Comparison of ENCODE assay signal across 10 mouse cellular contexts in genomic region chr8:70869199-70869571, GRCm38 (mm10). TPM values are rescaled to one million over a fixed set of nuclear protein-coding genes. Genes with fewer than 3 reads are reported as not detected.
DNase-seq lines count a peak whose midpoint lies in the region; ATAC-seq and TF ChIP-seq lines count a peak whose summit lies in the region.
"Had no signal": no experiment of that assay in that cellular context is flagged by ENCODE, and none has a peak within 500 bp of the region (broad histone marks: within the 10 kb centered on the region; RNA-seq: fewer than 3 reads in every experiment).

No protein-coding gene starts in this region.

- peaks cover 23% of the 10 kb centered on the region for H3K4me1 ChIP-seq in kidney, postnatal 0 days (replicated peaks; ENCODE audit: insufficient read depth, low read length)
- peaks cover 29% of the 10 kb centered on the region for H3K4me1 ChIP-seq in kidney, embryonic 14.5 days (ENCODE audit: control insufficient read depth, insufficient read depth, low read length)
- peaks cover 59% of the 10 kb centered on the region for H3K4me1 ChIP-seq in forebrain, embryonic 12.5 days
- peaks cover 25% of the 10 kb centered on the region for H3K4me1 ChIP-seq in limb, embryonic 11.5 days (ENCODE audit: control insufficient read depth, insufficient read depth, low read length)

- no peaks in the 10 kb centered on the region for H3K9me3 ChIP-seq in kidney, postnatal 0 days (replicated peaks; ENCODE audit: low read length)
- no peaks in the 10 kb centered on the region for H3K9me3 ChIP-seq in kidney, embryonic 14.5 days (ENCODE audit: control insufficient read depth, low read length)
- H3K9me3 ChIP-seq in forebrain, embryonic 12.5 days = no peaks in the 10 kb centered on the region
- no peaks in the 10 kb centered on the region for H3K9me3 ChIP-seq in limb, embryonic 11.5 days (ENCODE audit: control insufficient read depth, low read length)
- H3K9me3 ChIP-seq: G1E had no signal

- no peaks in the 10 kb centered on the region for H3K27me3 ChIP-seq in kidney, postnatal 0 days (ENCODE audit: insufficient read depth, low read length)
- peaks cover 4% of the 10 kb centered on the region for H3K27me3 ChIP-seq in kidney, embryonic 14.5 days (ENCODE audit: control insufficient read depth, insufficient read depth, low read length)
- no peaks in the 10 kb centered on the region for H3K27me3 ChIP-seq in forebrain, embryonic 12.5 days
- no peaks in the 10 kb centered on the region for H3K27me3 ChIP-seq in limb, embryonic 11.5 days (ENCODE audit: control insufficient read depth, insufficient read depth, low read length)

- H3K4me3 ChIP-seq in kidney, postnatal 0 days (replicated peaks; ENCODE audit: low read depth, low read length) = no peak overlapping the region
- H3K4me3 ChIP-seq in kidney, embryonic 14.5 days (ENCODE audit: low read length) = no peak overlapping the region
- H3K4me3 ChIP-seq in forebrain, embryonic 12.5 days (replicated peaks) = no peak overlapping the region
- H3K4me3 ChIP-seq in limb, embryonic 11.5 days (ENCODE audit: low read depth, low read length) = no peak overlapping the region

- no peaks in the 10 kb centered on the region for H3K36me3 ChIP-seq in kidney, postnatal 0 days (ENCODE audit: insufficient read depth, low read length)
- peaks cover 6% of the 10 kb centered on the region; the same call in 1 of the 2 replicates for H3K36me3 ChIP-seq in kidney, embryonic 14.5 days (ENCODE audit: control insufficient read depth, insufficient read depth, low read length)
- H3K36me3 ChIP-seq in forebrain, embryonic 12.5 days (replicated peaks) = peaks cover 8% of the 10 kb centered on the region
- no peaks in the 10 kb centered on the region; the same call in 1 of the 2 replicates for H3K36me3 ChIP-seq in limb, embryonic 11.5 days (ENCODE audit: control insufficient read depth, insufficient read depth, low read length)

- no peak overlapping the region for H3K9ac ChIP-seq in kidney, postnatal 0 days (ENCODE audit: low read depth, low read length)
- no peak overlapping the region for H3K9ac ChIP-seq in kidney, embryonic 14.5 days (ENCODE audit: low read depth, low read length)
- H3K9ac ChIP-seq in forebrain, embryonic 12.5 days = peak overlapping the region; percentile 42; the same call in 1 of the 2 replicates
- peak overlapping the region; percentile 22; the same call in 1 of the 2 replicates for H3K9ac ChIP-seq in limb, embryonic 11.5 days (ENCODE audit: low read length)

- peak overlapping the region; percentile 40; the same call in 1 of the 2 replicates for H3K27ac ChIP-seq in kidney, postnatal 0 days
- H3K27ac ChIP-seq in kidney, embryonic 14.5 days (ENCODE audit: low read depth, low read length) = no peak overlapping the region; the same call in 1 of the 2 replicates
- peak overlapping the region; percentile 75 for H3K27ac ChIP-seq in forebrain, embryonic 12.5 days
- H3K27ac ChIP-seq in limb, embryonic 11.5 days (replicated peaks; ENCODE audit: low read depth, low read length) = peak overlapping the region; percentile 72

- ATAC-seq in kidney, postnatal 0 days (replicated peaks; ENCODE audit: low FRiP score, low read depth) = no peak
- no peak for ATAC-seq in kidney, embryonic 14.5 days (ENCODE audit: low FRiP score, low TSS enrichment)
- no peak for ATAC-seq in forebrain, embryonic 12.5 days (ENCODE audit: low FRiP score)
- ATAC-seq in limb, embryonic 11.5 days (ENCODE audit: insufficient number of reproducible peaks, low FRiP score, low TSS enrichment, low read depth) = no peak

- WGBS in kidney, postnatal 0 days = 37% methylated on average over 5 of the region's 5 CpGs
- 47% methylated on average over 5 of the region's 5 CpGs for WGBS in kidney, embryonic 14.5 days
- 41% methylated on average over 5 of the region's 5 CpGs for WGBS in forebrain, embryonic 12.5 days
- 39% methylated on average over 5 of the region's 5 CpGs for WGBS in limb, embryonic 11.5 days

- 0 out of 2 replicates have a peak overlapping the region, but pooled peaks have one; percentile 46 for H3K4me2 ChIP-seq in kidney, postnatal 0 days (ENCODE audit: low read length)
- H3K4me2 ChIP-seq in kidney, embryonic 14.5 days (replicated peaks; ENCODE audit: low read depth, low read length) = no peak overlapping the region; the same call in 1 of the 2 replicates
- H3K4me2 ChIP-seq in forebrain, embryonic 12.5 days = peak overlapping the region; percentile 37
- peak overlapping the region; percentile 52 for H3K4me2 ChIP-seq in limb, embryonic 11.5 days (ENCODE audit: low read depth, severe bottlenecking)

- DNase-seq in kidney, postnatal 0 days (ENCODE audit: low spot score) = no peak
- DNase-seq in limb, embryonic 11.5 days (ENCODE audit: low spot score) = no peak
- peak; percentile 47 for DNase-seq in neural tube, embryonic 10.5 days (ENCODE audit: extremely low spot score, low spot score)
- DNase-seq in adrenal gland, adult 8-10 months = no peak
- DNase-seq in right cerebral cortex, postnatal 25 days = no peak
- no peak for DNase-seq in left cerebral cortex, adult 8-10 months (ENCODE audit: low spot score in 2 of 2)

- TF ChIP-seq CTCF in kidney, postnatal 0 days (IDR thresholded peaks at IDR 0.05; ENCODE audit: low read depth) = no peak; the same call in 1 of the 2 replicates

RNA-seq across cellular contexts. Expression of gene Ccdc124, which starts 4.5 kb away (rescaled TPM):
- polyA plus RNA-seq in kidney, postnatal 0 days (2015; fragmentation: Nextera tagmentation; extraction: Ambion mirVana) = 87.2 and 90.3 TPM in 2 replicates
- polyA plus RNA-seq in kidney, embryonic 14.5 days (2014; fragmentation: Nextera tagmentation; extraction: Ambion mirVana) = 117 and 142 TPM in 2 replicates
- 154 and 159 TPM in 2 replicates for polyA plus RNA-seq in forebrain, embryonic 12.5 days (2016; fragmentation: Nextera tagmentation; extraction: Ambion mirVana)
- polyA plus RNA-seq in limb, embryonic 11.5 days (2014; fragmentation: Nextera tagmentation; extraction: Ambion mirVana) = 154 and 161 TPM in 2 replicates
- 10 to 100 TPM; 48.5 to 68.7 (median 51.3) TPM for total RNA-seq in adrenal gland, adult 8-10 months (2022)
- total RNA-seq in left cerebral cortex, adult 8-10 months (2022) = 10 to 100 TPM; 76.5 to 94.5 (median 85.6) TPM

RNA-seq across cellular contexts. Expression of gene Kcnn1, which starts 6.1 kb away (rescaled TPM):
- polyA plus RNA-seq in kidney, postnatal 0 days (2015; fragmentation: Nextera tagmentation; extraction: Ambion mirVana) = 4.2 and 5.5 TPM in 2 replicates
- polyA plus RNA-seq in kidney, embryonic 14.5 days (2014; fragmentation: Nextera tagmentation; extraction: Ambion mirVana) = 2.5 and 2.6 TPM in 2 replicates
- polyA plus RNA-seq in forebrain, embryonic 12.5 days (2016; fragmentation: Nextera tagmentation; extraction: Ambion mirVana) = 14.4 and 16.3 TPM in 2 replicates
- polyA plus RNA-seq in limb, embryonic 11.5 days (2014; fragmentation: Nextera tagmentation; extraction: Ambion mirVana) = 3.8 and 3.9 TPM in 2 replicates
- total RNA-seq in adrenal gland, adult 8-10 months (2022) = 1 to 10 TPM; 4.2 to 4.7 (median 4.4) TPM
- total RNA-seq in left cerebral cortex, adult 8-10 months (2022) = 10 to 100 TPM; 15.7 to 28.6 (median 17.7) TPM

RNA-seq across cellular contexts. Expression of gene Slc5a5, which starts 23.4 kb away (rescaled TPM):
- 0.09 and 0.11 TPM in 2 replicates for polyA plus RNA-seq in kidney, postnatal 0 days (2015; fragmentation: Nextera tagmentation; extraction: Ambion mirVana)
- 0.09 and 0.19 TPM in 2 replicates for polyA plus RNA-seq in kidney, embryonic 14.5 days (2014; fragmentation: Nextera tagmentation; extraction: Ambion mirVana)
- 0.49 and 0.67 TPM in 2 replicates for polyA plus RNA-seq in forebrain, embryonic 12.5 days (2016; fragmentation: Nextera tagmentation; extraction: Ambion mirVana)
- 0.09 and 0.34 TPM in 2 replicates for polyA plus RNA-seq in limb, embryonic 11.5 days (2014; fragmentation: Nextera tagmentation; extraction: Ambion mirVana)
- total RNA-seq in adrenal gland, adult 8-10 months (2022) = not detected
- total RNA-seq in left cerebral cortex, adult 8-10 months (2022) = 10 to 100 TPM; 10.2 to 11.9 (median 11.5) TPM
- total RNA-seq: G1E; hematopoietic stem cell, adult 5-6 weeks had no signal

RNA-seq across cellular contexts. Expression of gene Rpl18a, which starts 28.0 kb away (rescaled TPM):
- 5,183 and 5,941 TPM in 2 replicates for polyA plus RNA-seq in kidney, postnatal 0 days (2015; fragmentation: Nextera tagmentation; extraction: Ambion mirVana)
- 5,375 and 6,285 TPM in 2 replicates for polyA plus RNA-seq in kidney, embryonic 14.5 days (2014; fragmentation: Nextera tagmentation; extraction: Ambion mirVana)
- 2,624 and 2,770 TPM in 2 replicates for polyA plus RNA-seq in forebrain, embryonic 12.5 days (2016; fragmentation: Nextera tagmentation; extraction: Ambion mirVana)
- polyA plus RNA-seq in limb, embryonic 11.5 days (2014; fragmentation: Nextera tagmentation; extraction: Ambion mirVana) = 3,769 and 3,846 TPM in 2 replicates
- total RNA-seq in adrenal gland, adult 8-10 months (2022) = 1,000 to 10,000 TPM; 1,169 to 1,386 (median 1,259) TPM
- 100 to 1,000 TPM; 653 to 769 (median 710) TPM for total RNA-seq in left cerebral cortex, adult 8-10 months (2022)

RNA-seq across cellular contexts. Expression of gene Arrdc2, which starts 29.7 kb away (rescaled TPM):
- 6.8 and 7.5 TPM in 2 replicates for polyA plus RNA-seq in kidney, postnatal 0 days (2015; fragmentation: Nextera tagmentation; extraction: Ambion mirVana)
- polyA plus RNA-seq in kidney, embryonic 14.5 days (2014; fragmentation: Nextera tagmentation; extraction: Ambion mirVana) = 4.7 and 5.7 TPM in 2 replicates
- polyA plus RNA-seq in forebrain, embryonic 12.5 days (2016; fragmentation: Nextera tagmentation; extraction: Ambion mirVana) = 5.6 and 8.2 TPM in 2 replicates
- polyA plus RNA-seq in limb, embryonic 11.5 days (2014; fragmentation: Nextera tagmentation; extraction: Ambion mirVana) = 4.9 and 5.1 TPM in 2 replicates
- 10 to 100 TPM; 11.7 to 17.7 (median 14.5) TPM for total RNA-seq in adrenal gland, adult 8-10 months (2022)
- total RNA-seq in left cerebral cortex, adult 8-10 months (2022) = 10 to 100 TPM; 10.9 to 22.7 (median 17.6) TPM

Comparison
In these comparisons a context has a peak if more than half of its experiments do, and no peak if none do; other contexts are left out.
1. H3K9ac ChIP-seq: peak in forebrain, embryonic 12.5 days (single experiment) and limb, embryonic 11.5 days (single experiment); none in kidney, postnatal 0 days (single experiment) and kidney, embryonic 14.5 days (single experiment).